Mouse (Mus musculus) neural tube, embryonic 12.5 days (tissue): Measurements from ENCODE around the gene C1qtnf7. TPM values are rescaled to one million over a fixed set of nuclear protein-coding genes. Genes with fewer than 3 reads are reported as not detected.

Experiments used
- ATAC-seq: fragments of 200-750 bp; cut with Nextera tagmentation; 2 replicates; pipeline ENCODE4 v1.8.0; 2017; ENCODE audit warnings: low read depth, mild to moderate bottlenecking, moderate TSS enrichment, moderate library complexity; ENCODE audit not compliant: low FRiP score
- H3K27ac ChIP-seq: fragments of 300-500 bp; sonication (generic); 2 replicates; pipeline ENCODE4 v1.5.1; 2016
- H3K27me3 ChIP-seq: fragments of 300-500 bp; sonication (generic); replicated peaks from 2 replicates; pipeline ENCODE4 v1.6.1; 2016; ENCODE audit warnings: mild to moderate bottlenecking
- H3K36me3 ChIP-seq: fragments of 300-500 bp; sonication (generic); 2 replicates; pipeline ENCODE4 v1.6.1; 2016; ENCODE audit warnings: mild to moderate bottlenecking
- H3K4me1 ChIP-seq: fragments of 300-500 bp; sonication (generic); 2 replicates; pipeline ENCODE4 v1.6.1; 2016
- H3K4me2 ChIP-seq: fragments of 300-500 bp; sonication (generic); replicated peaks from 2 replicates; pipeline ENCODE4 v1.6.1; 2016; ENCODE audit warnings: mild to moderate bottlenecking
- H3K4me3 ChIP-seq: fragments of 300-500 bp; sonication (generic); 2 replicates; pipeline ENCODE4 v1.5.1; 2016
- H3K9ac ChIP-seq: fragments of 300-500 bp; sonication (generic); 2 replicates; pipeline ENCODE4 v1.6.1; 2016; ENCODE audit warnings: mild to moderate bottlenecking
- H3K9me3 ChIP-seq: fragments of 300-500 bp; sonication (generic); 2 replicates; pipeline ENCODE4 v1.6.1; 2016; ENCODE audit warnings: mild to moderate bottlenecking
- WGBS: fragments of 180-500 bp; shearing (Covaris S2); methylation state at CpG from one replicate; pipeline ENCODE4 v1.1.7; 2016; 5-methylcytosine and 5-hydroxymethylcytosine counted together
- polyA plus RNA-seq: library from polyadenylated mRNA; unstranded; fragments of >200 nt; fragmentation: Nextera tagmentation; extraction: Ambion mirVana; gene quantifications from 2 replicates; pipeline ENCODE4 v1.2.1, GENCODE M21; 2016

C1qtnf7 gene
- polyA plus RNA-seq = 1.1 and 2.4 TPM in 2 replicates

DNA sequence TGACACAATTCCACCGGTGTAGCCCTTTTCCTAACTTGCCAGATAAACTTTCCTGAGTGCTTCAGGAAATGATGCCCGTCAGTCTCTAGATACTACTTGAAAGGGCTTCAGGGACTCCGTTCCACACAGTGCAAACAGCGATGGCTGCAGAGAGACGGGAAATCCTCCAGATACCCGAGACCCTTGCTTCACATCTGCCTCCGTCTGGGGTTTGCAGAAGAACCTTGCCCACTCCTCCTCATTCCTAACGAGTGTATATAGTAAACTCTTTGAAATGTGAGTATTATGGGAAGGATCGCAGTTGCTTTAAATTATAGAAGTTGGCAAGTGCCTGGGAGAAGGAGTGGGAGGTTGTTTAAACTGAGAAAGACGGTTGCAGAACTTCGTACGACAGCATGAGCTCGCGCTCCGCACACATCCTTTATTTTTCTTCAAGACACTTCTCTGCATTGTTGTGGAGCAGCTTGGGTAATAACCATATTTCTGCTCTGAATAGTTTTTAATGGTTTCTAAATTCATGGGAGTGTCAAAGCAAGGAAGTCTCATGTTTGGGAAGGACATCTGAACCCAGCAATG, at the start of gene C1qtnf7:
C1qtnf7 (plus strand) TSS at position 138 of the 576 bp plus-strand sequence.
- H3K9ac ChIP-seq = no peak within 1 kb of the TSS
- no peak within 1 kb of the TSS for H3K27ac ChIP-seq
- 71% methylated on average over 15 of the region's 15 CpGs for WGBS
- no peak within 1 kb of the TSS; the same call in 1 of the 2 replicates for H3K4me2 ChIP-seq
- H3K27me3 ChIP-seq = no peaks in the 10 kb centered on the region
- ATAC-seq = no peak
- H3K9me3 ChIP-seq = no peaks in the 10 kb centered on the region
- no peaks in the 10 kb centered on the region for H3K4me1 ChIP-seq
- H3K4me3 ChIP-seq = no peak within 1 kb of the TSS
- no peaks in the 10 kb centered on the region for H3K36me3 ChIP-seq

DNA sequence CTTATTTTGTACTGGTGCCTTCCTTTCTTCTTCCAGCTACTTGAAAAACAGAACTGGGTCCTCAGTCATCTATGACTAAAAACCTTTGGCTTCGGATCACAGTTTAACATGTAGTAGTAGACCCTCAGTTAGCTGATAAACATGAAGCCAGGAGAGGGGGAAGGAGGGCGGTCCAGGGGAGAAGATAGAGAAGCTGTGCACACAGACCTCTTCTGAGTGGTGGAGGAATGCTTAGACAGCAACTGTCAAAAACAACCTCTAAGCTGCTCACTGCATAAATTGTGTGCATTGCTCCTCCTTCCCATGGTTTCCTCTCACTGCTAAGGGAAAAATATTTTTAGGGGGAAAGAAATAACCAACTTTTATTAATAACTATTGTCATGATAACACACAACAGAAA, 48.6 kb upstream of the C1qtnf7 start:
- Histone ChIP-seq H3K4me1 (no peaks in the 10 kb centered on the region), H3K27me3 (no peaks in the 10 kb centered on the region), H3K27ac (no peak overlapping the region), H3K36me3 (no peaks in the 10 kb centered on the region), H3K4me2 (no peak overlapping the region), H3K4me3 (no peak overlapping the region), H3K9me3 (no peaks in the 10 kb centered on the region), H3K9ac (no peak overlapping the region)
- ATAC-seq = no peak
- WGBS = 85% methylated on average over 2 of the region's 2 CpGs

DNA sequence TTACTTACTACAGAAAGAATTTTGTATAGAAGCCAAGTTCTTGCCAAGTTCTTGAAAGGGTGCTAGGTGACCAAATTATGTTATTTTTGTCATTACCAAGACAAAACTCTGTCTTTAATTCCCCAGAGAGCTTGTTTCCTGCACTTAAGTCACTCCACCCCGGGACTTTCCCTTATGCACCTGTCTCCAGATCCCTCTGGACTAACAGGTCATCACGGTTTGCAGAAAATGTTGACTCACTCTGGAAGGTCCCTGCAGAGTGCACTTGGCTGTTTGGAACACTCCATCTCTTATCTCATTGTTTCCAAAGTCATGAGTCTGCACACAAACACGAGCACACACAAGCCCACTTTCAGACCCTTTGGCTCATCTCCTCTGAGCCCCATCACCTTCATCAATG, 48.1 kb upstream of the C1qtnf7 start:
- H3K4me1 ChIP-seq = no peaks in the 10 kb centered on the region
- H3K36me3 ChIP-seq = no peaks in the 10 kb centered on the region
- H3K27ac ChIP-seq = no peak overlapping the region
- no peak for ATAC-seq
- no peaks in the 10 kb centered on the region for H3K27me3 ChIP-seq
- no peaks in the 10 kb centered on the region for H3K9me3 ChIP-seq
- 80% methylated on average over 3 of the region's 3 CpGs for WGBS
- H3K4me2 ChIP-seq = no peak overlapping the region
- no peak overlapping the region for H3K4me3 ChIP-seq
- H3K9ac ChIP-seq = no peak overlapping the region

DNA sequence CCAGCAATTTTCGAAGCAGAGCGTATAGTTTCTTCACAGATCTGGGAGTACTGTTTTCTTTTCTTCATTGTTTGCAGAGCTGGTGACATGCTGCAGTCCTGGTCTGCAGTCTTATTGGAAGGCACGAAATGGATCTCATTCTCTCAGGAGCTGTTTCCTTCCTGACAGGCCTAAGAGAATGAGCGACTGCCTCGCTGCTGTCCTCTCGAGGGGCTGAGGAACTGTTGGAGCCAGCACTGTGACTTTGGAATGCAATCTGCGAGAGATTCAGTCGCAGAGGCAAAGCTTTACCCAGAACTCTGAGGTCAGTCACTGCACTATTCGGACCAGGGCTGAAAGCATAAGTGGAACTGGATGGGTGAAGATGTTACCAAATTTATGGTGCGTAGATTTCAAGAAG, 46.4 kb upstream of the C1qtnf7 start:
- Histone ChIP-seq H3K27me3 (no peaks in the 10 kb centered on the region), H3K4me1 (no peaks in the 10 kb centered on the region), H3K36me3 (no peaks in the 10 kb centered on the region), H3K27ac (no peak overlapping the region), H3K9ac (no peak overlapping the region), H3K4me3 (no peak overlapping the region), H3K9me3 (no peaks in the 10 kb centered on the region), H3K4me2 (no peak overlapping the region)
- no peak for ATAC-seq
- WGBS = 79% methylated on average over 10 of the region's 10 CpGs

DNA sequence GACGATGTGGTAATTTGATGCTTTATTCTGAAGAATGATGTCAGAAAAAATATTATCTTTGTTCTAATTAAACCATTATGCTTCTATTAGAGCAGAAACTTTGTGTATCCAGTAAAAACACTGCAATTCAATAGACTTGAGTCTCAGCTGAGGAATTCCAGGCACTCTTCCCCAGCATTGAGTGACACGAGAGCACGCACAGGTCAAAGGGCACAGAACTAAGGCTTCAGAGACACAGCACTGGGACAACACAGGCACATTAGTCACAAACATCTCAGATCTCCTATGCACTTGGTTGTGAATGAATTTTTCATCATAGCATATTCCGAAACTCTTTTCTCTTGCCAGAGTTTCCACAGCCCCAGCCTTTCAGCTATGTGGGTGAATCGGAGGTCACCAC, 37.4 kb upstream of the C1qtnf7 start:
- Histone ChIP-seq H3K27ac (no peak overlapping the region), H3K9ac (no peak overlapping the region), H3K4me2 (no peak overlapping the region), H3K36me3 (no peaks in the 10 kb centered on the region), H3K9me3 (no peaks in the 10 kb centered on the region), H3K4me1 (no peaks in the 10 kb centered on the region), H3K4me3 (no peak overlapping the region), H3K27me3 (no peaks in the 10 kb centered on the region)
- WGBS = 83% methylated on average over 5 of the region's 5 CpGs
- no peak for ATAC-seq

DNA sequence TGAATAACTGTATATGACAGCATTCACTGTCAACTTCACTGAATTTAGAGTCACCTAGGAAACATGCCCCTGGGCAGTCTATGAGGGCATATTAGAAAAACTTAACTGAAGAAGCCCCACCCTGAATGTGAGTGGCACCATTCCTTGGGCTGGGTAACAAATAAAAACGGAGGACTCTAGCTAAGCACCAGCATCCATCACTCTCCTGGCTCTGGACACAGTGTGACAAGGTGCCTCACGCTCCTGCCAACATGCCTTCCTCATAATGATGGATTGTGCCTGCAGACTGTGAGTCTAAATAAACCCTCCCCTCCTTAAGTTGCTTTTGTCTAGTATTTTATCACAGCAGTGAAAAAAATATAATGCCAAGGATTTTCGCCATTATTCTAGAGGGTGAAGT, 35.3 kb upstream of the C1qtnf7 start:
- 67% methylated on average over 3 of the region's 3 CpGs for WGBS
- no peak overlapping the region for H3K4me3 ChIP-seq
- no peak overlapping the region for H3K27ac ChIP-seq
- H3K9ac ChIP-seq = no peak overlapping the region
- H3K4me1 ChIP-seq = no peaks in the 10 kb centered on the region
- ATAC-seq = no peak
- no peaks in the 10 kb centered on the region for H3K9me3 ChIP-seq
- no peaks in the 10 kb centered on the region for H3K36me3 ChIP-seq
- H3K4me2 ChIP-seq = no peak overlapping the region
- H3K27me3 ChIP-seq = no peaks in the 10 kb centered on the region

DNA sequence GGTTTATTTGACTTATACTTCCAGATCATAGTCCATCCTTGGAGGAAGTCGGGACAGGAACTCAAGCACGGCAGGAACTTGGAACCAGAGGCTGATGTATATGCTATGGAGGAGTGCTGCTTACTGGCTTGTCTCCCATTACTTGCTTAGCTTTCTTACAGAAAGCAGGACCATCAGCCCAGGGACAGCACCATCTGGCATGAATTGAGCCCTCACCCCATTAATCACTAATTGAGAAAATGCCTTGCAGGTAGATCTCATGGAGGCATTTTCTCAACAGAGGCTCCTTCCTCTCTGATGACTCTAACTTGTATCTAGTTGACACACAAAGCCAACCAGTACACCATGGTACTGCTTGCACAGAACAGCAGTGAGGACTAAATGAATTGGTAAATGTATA, 34.6 kb upstream of the C1qtnf7 start:
- Histone ChIP-seq H3K4me1 (no peaks in the 10 kb centered on the region), H3K9ac (no peak overlapping the region), H3K27me3 (no peaks in the 10 kb centered on the region), H3K9me3 (no peaks in the 10 kb centered on the region), H3K4me2 (no peak overlapping the region), H3K36me3 (no peaks in the 10 kb centered on the region), H3K27ac (no peak overlapping the region), H3K4me3 (no peak overlapping the region)
- ATAC-seq = no peak
- WGBS = 85% methylated on average over 2 of the region's 2 CpGs

DNA sequence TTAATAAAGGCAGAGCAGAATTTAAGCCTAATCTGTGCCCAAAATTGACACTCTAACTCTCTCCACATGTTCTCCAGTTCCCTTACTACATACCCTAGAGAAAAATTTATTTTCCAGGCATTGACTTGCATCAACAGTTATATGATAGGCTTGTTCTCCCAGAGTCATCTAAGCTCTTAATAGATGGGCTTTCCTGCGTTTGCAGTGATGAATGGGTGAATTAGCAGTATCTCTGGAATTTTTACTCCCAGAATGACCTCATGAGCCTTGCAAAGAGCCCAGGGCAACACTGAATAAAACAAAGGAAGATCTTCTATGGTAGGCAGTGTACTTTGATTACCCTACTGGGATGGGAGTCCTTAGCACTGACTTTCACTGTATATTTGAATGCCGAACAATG, 33.5 kb upstream of the C1qtnf7 start:
- ATAC-seq = no peak
- Histone ChIP-seq H3K27me3 (no peaks in the 10 kb centered on the region), H3K9me3 (no peaks in the 10 kb centered on the region), H3K4me2 (no peak overlapping the region), H3K9ac (no peak overlapping the region), H3K4me3 (no peak overlapping the region), H3K27ac (no peak overlapping the region), H3K36me3 (no peaks in the 10 kb centered on the region), H3K4me1 (no peaks in the 10 kb centered on the region)
- WGBS = 33% methylated on average over 2 of the region's 2 CpGs

DNA sequence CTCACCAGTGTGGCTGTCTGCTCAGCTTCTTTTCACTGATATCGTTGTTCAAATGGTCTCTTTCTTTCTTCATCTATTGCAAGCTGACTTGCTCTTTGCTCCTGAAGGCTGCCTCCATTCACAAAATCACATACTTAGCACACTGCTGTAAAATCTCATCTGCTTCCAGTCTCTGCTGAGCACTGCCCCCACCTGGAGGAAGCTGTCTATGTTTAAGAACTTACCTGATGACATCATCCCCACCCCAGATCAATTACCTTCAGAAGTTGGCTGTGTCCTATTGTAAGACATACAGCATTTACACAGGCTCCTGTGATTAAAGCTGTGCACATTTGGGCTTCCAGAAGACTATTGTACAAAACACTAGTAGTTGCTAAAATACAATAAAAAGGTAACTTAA, 13.5 kb upstream of the C1qtnf7 start:
- no peak overlapping the region for H3K4me3 ChIP-seq
- no peaks in the 10 kb centered on the region for H3K9me3 ChIP-seq
- no peak overlapping the region for H3K9ac ChIP-seq
- no peaks in the 10 kb centered on the region for H3K4me1 ChIP-seq
- no peaks in the 10 kb centered on the region for H3K36me3 ChIP-seq
- H3K27ac ChIP-seq = no peak overlapping the region
- WGBS = 89% methylated on average over 1 of the region's 1 CpGs
- H3K4me2 ChIP-seq = no peak overlapping the region
- H3K27me3 ChIP-seq = no peaks in the 10 kb centered on the region
- no peak for ATAC-seq

DNA sequence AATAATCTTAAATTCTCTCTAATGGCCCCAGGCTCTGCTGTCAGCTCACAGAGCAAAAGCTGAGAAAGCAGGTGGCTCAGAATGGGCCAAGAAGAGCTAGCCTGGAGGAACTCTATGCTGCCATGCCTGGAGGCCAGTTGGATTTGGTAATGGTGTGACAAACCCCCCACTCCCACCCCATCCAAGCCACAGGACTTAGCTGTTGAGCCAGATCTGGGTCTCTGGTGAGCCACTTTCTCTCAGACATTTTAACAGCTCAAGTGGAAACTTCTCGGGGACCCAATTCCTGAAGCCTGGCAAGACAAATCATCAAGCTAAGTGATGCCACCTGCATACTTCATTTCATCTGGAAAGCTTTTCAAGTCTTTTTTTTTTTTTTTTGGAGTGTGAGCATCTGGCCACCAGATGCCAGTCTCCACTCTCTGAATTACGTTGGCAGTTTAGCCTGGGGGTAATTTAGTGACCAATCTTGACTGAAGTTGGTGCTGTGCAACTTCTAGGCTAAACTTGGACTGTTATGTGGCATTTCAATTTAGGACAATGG, 11.0 kb upstream of the C1qtnf7 start:
- no peaks in the 10 kb centered on the region for H3K9me3 ChIP-seq
- no peak for ATAC-seq

DNA sequence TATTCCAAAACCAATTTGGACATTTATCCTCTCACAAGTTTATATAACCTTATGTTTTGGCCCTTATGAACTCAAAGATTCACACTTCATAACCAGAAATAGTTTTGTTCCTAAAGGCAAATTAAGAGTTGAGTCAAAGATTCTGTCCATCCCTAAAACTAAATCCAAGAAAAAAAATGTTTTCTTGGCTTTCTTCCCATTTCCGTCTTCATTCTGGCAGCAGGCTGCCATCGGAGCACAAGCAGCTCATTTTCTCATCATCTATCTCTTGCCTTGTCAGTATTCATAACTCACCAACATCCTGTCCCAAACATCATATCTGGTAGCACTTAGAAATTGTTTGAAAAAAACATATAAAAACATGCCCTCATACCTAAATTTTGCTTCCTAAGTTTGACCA, 6.9 kb upstream of the C1qtnf7 start:
- WGBS = 80% methylated on average over 2 of the region's 2 CpGs
- no peaks in the 10 kb centered on the region for H3K9me3 ChIP-seq
- no peaks in the 10 kb centered on the region for H3K36me3 ChIP-seq

More for the DNA sequence above, 11.0 kb upstream of the C1qtnf7 start:
- Histone ChIP-seq H3K4me3 (no peak overlapping the region), H3K36me3 (no peaks in the 10 kb centered on the region), H3K9ac (no peak overlapping the region), H3K4me2 (no peak overlapping the region), H3K27ac (no peak overlapping the region), H3K27me3 (no peaks in the 10 kb centered on the region), H3K4me1 (no peaks in the 10 kb centered on the region)
- 57% methylated on average over 2 of the region's 2 CpGs for WGBS

DNA sequence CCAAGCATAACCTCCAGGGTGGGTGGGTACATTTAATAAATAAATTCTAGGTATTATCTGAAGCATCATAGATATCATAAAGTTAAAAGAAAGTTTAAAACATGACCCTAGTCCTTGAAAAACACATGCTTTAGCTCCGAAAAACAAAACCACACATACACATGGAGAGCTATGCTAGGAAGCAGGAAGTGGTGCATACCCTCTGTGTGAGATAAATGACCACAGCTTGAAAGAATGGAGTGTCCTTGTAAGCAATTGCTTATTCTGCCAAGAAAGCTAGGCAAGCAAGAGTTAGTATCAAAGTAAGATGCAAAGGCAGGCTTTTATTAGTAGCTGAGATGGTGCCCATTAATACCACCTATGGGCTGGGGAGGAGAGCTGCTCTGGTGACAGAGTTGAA, 6.4 kb upstream of the C1qtnf7 start:
- Histone ChIP-seq H3K9me3 (no peaks in the 10 kb centered on the region), H3K27me3 (no peaks in the 10 kb centered on the region), H3K27ac (no peak overlapping the region), H3K4me2 (no peak overlapping the region), H3K9ac (no peak overlapping the region), H3K4me3 (no peak overlapping the region), H3K4me1 (no peaks in the 10 kb centered on the region), H3K36me3 (no peaks in the 10 kb centered on the region)
- WGBS = 68% methylated on average over 1 of the region's 1 CpGs
- no peak for ATAC-seq

More for the DNA sequence above, 6.9 kb upstream of the C1qtnf7 start:
- no peak overlapping the region for H3K9ac ChIP-seq
- no peak for ATAC-seq
- H3K27ac ChIP-seq = no peak overlapping the region
- no peak overlapping the region for H3K4me2 ChIP-seq
- no peaks in the 10 kb centered on the region for H3K27me3 ChIP-seq
- H3K4me1 ChIP-seq = no peaks in the 10 kb centered on the region
- H3K4me3 ChIP-seq = no peak overlapping the region

DNA sequence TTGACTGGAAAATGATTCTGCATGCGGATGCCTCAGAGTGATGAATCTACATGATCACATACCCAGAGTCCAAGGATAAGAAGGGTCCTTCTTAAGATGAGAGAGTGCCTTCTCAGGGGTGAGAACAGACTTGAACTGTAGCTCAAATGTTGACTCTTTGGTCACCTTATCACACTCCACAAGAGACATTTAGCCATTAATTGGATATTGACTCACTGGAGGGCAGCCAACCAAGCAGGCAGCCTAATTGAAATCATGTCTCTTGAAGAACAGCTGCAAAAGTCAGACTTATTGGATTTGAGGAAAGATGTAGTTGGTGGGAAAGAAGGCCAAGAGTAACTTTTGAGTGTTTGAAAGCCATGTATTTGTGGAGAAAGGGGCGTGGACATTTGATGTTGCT, 4.2 kb upstream of the C1qtnf7 start:
- Histone ChIP-seq H3K27ac (no peak overlapping the region), H3K36me3 (no peaks in the 10 kb centered on the region), H3K4me3 (no peak overlapping the region), H3K9ac (no peak overlapping the region), H3K9me3 (no peaks in the 10 kb centered on the region), H3K4me1 (no peaks in the 10 kb centered on the region), H3K4me2 (no peak overlapping the region), H3K27me3 (no peaks in the 10 kb centered on the region)
- WGBS = 88% methylated on average over 2 of the region's 2 CpGs
- no peak for ATAC-seq
